Mouse (Mus musculus): ENCODE data around the gene Ampd1. TPM values are rescaled to one million over a fixed set of nuclear protein-coding genes. Genes with fewer than 3 reads are reported as not detected.

Ampd1 gene
- not detected for total RNA-seq (2022)

GRCm38 (mm10) chr3:103073771-103074170, at the start of gene Ampd1:
TSS of gene Ampd1 (plus strand) at chr3:103074014.
- DNase-seq (ENCODE audit: low spot score in 2 of 2), result no peak

DNA sequence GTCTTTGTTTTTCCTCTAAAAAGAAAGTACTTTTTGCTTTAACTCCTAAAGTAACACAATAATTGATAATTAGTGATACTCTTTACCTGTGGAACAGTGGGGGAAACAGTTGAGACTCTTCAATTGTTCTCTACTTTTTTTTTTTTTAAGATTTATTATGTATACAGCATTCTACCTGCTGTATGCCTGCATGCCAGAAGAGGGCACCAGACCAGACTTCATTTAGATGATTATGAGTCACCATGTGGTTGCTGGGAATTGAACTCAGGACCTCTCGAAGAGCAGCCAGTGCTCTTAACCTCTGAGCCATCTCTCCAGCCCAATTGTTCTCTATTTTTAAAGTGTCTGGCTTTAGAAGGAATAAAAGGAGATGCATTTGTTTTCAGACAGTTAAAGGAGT, 47.6 kb upstream of the Ampd1 start:
- DNase-seq (ENCODE audit: low spot score in 2 of 2), result no peak

DNA sequence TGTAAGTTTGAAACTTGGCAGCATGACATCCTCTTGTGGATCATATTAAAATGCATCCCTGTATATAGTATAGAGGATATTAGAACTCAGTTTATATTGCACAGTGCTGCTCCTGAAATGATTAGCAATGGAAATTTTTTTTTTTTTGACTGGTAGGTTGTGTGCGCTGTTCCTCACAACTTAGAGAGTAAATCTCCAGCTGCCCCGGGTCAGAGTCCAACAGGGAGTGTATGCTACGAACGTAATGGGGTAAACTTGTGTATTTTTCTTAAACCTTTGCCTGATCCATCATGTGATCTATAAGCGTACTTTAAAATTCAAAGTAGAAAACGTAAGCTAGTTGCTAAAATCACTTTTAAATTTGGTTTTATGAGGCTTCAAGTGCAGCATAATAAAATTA, 33.5 kb upstream of the Ampd1 start:
- DNase-seq (ENCODE audit: low spot score in 2 of 2), result no peak

DNA sequence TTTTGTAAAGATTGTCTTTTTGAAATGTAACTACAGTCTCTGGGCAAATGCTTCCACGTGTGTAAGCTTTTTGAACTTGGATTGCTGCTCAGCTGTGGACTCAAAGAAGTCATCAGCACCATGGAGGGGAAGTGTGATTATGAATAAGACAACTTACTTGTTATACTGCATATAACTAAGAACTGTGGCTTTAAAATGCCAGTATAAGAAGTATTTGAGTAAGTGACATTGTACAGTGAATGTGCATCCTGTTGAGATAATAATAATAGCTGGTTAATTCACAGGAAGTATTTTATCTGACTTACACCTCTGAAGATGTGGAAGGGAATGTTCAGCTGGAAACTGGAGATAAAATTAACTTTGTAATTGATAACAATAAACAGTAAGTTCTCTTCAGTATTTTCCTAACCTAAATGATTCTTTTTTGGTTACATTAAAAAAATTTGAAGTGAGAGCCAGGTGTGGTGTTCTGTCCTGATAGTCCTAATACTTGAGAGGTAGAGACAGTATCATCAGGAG, 32.9 kb upstream of the Ampd1 start:
- no peak for DNase-seq (ENCODE audit: low spot score in 2 of 2)

DNA sequence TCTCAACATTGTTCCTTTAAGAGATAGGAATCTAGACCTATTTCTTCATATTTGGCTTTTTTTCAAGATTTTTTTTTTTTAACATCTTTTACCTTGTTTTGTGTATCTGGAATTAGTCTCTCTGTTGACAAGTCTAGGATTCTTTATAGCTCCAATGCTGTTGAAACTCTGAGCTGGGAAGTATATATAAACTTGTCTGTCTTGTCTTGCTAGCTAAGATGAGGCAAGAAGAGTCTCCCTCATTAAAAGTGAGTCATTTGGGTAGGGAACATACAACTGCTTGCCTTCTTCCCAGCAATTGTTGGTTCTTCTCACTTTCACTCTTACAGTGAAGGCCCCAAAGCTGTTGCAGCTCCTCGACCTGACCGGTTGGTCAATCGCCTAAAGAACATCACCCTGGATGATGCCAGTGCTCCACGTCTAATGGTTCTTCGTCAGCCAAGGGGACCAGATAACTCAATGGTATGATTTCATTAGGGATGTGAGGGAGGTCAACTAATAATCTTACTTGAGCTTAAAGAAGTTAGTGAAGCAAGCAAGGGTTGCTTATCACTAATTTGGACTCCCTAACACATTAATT, 17.7 kb upstream of the Ampd1 start:
- DNase-seq (ENCODE audit: low spot score in 2 of 2), result no peak

DNA sequence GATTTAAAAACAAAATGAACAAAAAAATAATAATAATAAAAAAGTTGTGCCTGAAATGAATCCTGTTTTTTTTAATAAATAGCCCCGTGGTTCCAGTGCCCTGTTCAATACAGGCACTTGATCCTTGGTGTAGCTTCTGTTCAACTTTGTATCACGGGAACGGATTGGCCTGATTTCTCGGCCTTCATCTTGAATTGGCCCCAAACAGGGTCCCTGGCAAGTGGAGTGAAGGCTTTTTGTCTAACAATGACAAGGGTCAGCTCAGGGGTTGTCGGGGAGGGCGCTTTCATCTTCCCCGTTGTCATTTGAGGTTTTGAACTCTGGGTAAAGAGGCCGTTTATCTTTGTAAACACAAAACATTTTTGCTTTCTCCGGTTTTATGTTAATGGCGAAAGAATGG, 16.1 kb upstream of the Ampd1 start:
- no peak for DNase-seq (ENCODE audit: low spot score in 2 of 2)

- peak; percentile 87 to 89 for DNase-seq (ENCODE audit: low spot score in 2 of 2)
Observed at GRCm38 (mm10) chr3:103058207-103059157, 15.3 kb upstream of the Ampd1 start, which contains the start of gene Nras. TSS of gene Nras (plus strand) at chr3:103058285.

GRCm38 (mm10) chr3:103066927-103067326, 6.9 kb upstream of the Ampd1 start:
- DNase-seq (ENCODE audit: low spot score in 2 of 2), result no peak

- no peak for DNase-seq (ENCODE audit: low spot score in 2 of 2)
Observed at GRCm38 (mm10) chr3:103068971-103069370, 4.8 kb upstream of the Ampd1 start.

DNA sequence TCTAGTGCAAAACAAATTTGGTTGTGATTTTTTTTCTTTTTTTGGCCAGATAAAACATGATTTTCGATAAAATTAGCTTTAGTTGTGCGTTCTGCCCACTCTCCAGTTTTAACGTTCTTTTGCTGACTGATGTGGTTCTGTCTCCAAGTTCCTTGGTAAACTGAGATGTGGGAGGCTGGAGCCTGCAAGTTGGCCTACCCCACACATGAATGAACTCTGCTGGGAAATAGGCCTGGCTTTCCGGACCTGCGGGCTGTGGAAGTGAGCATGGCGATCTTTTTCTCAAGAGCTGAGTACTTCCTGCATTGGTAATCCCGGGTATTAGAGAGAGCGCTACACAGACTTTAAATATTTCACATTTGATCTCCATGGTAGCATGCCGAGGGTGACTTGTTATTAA, 2.1 kb downstream of the Ampd1 start:
- no peak for DNase-seq (ENCODE audit: low spot score in 2 of 2)

DNA sequence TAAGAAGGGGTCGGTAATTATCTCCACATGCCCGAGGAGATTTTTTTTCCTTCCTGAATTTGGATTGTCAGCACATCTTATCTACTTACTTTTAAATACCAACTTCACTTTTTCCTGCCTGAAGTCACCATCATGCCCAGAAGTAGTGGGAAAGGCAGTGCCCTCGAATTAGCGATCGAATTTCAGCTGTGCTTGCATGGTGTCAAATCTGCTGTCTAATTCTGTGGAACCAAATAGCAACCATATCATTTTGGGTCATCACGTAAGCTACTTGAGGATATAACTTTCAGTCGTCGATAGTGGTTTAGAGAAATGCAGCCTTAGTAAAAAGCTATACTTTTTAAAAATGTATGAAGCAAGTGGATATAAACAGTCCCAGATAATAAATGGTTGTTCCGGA, 2.7 kb downstream of the Ampd1 start:
- no peak for DNase-seq (ENCODE audit: low spot score in 2 of 2)

DNA sequence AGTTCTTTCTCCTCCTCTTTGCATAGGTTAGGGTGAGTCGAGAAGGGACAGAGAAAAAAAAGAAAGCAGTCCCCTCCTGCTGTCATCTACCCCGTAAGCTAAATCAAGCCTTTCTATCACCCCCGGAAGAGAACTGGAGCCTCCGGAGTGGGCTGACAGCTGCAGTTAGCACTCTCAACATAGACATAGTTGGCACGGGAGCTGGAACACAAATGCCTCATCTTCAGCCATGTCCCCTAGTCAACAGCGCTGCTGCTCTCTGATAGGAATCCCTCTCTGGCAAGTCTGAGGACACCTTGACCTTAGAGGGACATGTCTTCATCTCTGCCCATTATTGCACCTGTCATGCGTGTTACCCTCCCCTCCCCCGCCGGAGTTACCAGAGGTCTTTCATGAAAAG, 5.5 kb downstream of the Ampd1 start:
- no peak for DNase-seq (ENCODE audit: low spot score in 2 of 2)

DNA sequence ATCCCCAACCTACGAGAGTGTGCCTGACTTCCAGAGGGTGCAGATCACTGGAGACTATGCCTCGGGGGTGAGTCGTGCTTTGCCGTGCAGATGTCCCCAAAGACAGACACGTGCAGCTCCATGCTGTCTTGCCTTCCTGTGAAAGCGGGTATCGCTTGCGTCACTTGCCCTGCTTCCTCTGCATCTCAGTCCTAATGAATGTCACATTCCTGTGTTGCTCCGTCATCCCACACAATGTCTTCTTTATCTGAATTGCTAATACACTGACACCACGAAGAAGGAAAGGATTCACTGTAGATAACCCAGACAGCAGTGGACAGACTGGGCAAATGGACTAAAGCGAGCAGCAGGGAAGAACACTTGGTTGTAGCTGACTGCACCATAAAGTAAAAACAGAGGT, 7.2 kb downstream of the Ampd1 start:
- DNase-seq (ENCODE audit: low spot score in 2 of 2), result no peak

DNA sequence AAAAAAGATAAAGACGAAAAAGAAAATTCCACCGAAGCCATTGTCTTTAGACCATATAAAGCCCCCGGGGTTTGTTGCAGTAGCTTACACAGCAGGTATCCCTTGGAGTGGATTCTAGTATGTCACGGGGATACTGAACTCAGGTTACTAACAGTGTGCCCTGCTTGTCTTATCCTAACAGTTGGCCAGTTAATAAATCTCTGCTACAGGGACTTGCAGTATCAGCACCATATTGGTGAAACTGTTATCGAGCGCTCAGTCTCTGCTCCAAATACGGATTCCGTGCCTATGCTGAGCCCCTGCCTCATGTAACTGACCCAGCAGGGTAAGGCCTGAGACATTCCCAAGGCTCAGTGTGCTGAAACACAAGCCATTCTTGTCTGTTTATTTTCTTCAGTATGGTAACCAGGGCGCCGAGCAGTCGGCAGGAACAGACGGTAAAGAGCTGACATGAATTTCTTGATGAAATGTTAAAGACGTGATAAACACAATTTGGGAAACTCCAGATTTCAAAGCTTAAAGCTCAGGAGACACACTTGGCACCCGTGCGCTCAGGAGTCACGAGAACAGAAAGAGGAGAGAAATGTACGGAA, 8.1 kb downstream of the Ampd1 start:
- DNase-seq (ENCODE audit: low spot score in 2 of 2), result peak in 1 of 2 experiments; percentile 7

GRCm38 (mm10) chr3:103082761-103083160, 8.9 kb downstream of the Ampd1 start:
- DNase-seq (ENCODE audit: low spot score in 2 of 2), result no peak

DNA sequence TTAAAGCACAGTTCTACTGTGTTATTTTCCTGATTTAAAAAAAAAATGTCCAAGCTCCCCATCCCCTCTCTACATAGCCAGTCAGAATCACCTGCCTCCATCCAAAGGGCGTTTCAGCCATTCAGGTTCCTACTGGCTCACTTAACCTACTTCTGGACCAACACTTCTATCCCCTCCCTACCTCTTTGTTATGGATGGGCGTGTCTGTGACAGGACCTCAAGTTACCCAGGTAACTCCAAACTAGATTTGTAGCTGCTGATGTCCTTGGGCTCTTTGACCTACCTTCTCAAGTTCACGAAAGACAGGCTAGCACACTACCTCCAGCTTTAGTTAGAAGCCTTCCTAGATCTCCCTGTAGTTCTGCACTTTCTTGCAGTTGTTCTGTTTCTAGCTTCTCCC, 12.2 kb downstream of the Ampd1 start:
- no peak for DNase-seq (ENCODE audit: low spot score in 2 of 2)

- no peak for DNase-seq (ENCODE audit: low spot score in 2 of 2)
Observed at GRCm38 (mm10) chr3:103091753-103092152, 17.9 kb downstream of the Ampd1 start.

DNA sequence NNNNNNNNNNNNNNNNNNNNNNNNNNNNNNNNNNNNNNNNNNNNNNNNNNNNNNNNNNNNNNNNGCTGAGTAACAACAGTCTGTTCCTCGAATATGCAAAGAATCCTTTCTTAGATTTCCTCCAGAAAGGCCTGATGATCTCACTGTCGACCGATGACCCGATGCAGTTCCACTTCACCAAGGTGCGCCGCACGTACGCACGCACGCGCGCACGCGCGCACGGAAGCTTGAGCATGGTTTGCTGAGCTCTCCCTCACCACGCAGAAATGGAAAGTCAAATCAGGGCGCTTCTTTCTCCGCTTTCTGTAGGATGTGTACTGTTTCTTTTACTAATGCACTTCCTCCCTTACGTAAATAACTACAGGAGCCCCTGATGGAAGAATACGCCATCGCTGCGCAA, 24.8 kb downstream of the Ampd1 start:
- DNase-seq (ENCODE audit: low spot score in 2 of 2), result no peak

- DNase-seq (ENCODE audit: low spot score in 2 of 2), result no peak
Observed at GRCm38 (mm10) chr3:103099667-103100066, 25.9 kb downstream of the Ampd1 start.

GRCm38 (mm10) chr3:103100735-103101134, 26.9 kb downstream of the Ampd1 start:
- DNase-seq (ENCODE audit: low spot score in 2 of 2), result no peak

DNA sequence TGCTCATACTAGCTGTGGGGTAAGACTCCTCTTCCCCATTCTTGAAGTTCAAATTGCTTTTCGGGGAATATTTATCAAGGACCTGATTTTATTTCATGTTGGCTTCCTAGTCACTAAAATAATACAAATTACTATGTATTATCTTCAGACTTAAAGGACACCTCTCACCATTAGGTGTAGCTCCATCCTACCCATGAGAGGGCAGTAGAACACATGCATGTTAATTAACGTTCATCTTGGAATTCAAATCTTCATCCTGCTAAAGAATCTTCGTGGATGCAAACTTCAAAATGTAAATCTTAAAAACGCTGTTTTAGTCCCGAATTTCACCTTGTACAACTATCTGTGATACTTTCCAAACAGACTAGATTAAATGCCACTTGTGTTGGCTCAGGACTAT, 27.4 kb downstream of the Ampd1 start:
- no peak for DNase-seq (ENCODE audit: low spot score in 2 of 2)

- no peak for DNase-seq (ENCODE audit: low spot score in 2 of 2)
Observed at GRCm38 (mm10) chr3:103101909-103102308, 28.1 kb downstream of the Ampd1 start.
